24 mouse cellular contexts compared by ENCODE assay signal in genomic region chr9:115551080-115551479, GRCm38 (mm10).
"Had no signal": no experiment of that assay in that cellular context is flagged by ENCODE, and none has a peak within 500 bp of the region (broad histone marks: within the 10 kb centered on the region; RNA-seq: fewer than 3 reads in every experiment).

No protein-coding gene starts in this region.

- H3K9ac ChIP-seq: limb, embryonic 13.5 days; liver, embryonic 12.5 days; liver, embryonic 15.5 days; lung, embryonic 15.5 days; midbrain, embryonic 13.5 days; neural tube, embryonic 13.5 days had no signal

- ATAC-seq: intestine, embryonic 16.5 days; liver, embryonic 12.5 days; midbrain, embryonic 13.5 days; midbrain, embryonic 16.5 days had no signal

- H3K36me3 ChIP-seq: limb, embryonic 10.5 days; limb, embryonic 13.5 days; liver, embryonic 12.5 days; liver, embryonic 15.5 days; lung, embryonic 15.5 days; midbrain, embryonic 10.5 days; midbrain, embryonic 13.5 days; neural tube, embryonic 13.5 days had no signal

- H3K9me3 ChIP-seq: limb, embryonic 10.5 days; limb, embryonic 13.5 days; liver, embryonic 12.5 days; liver, embryonic 15.5 days; lung, embryonic 15.5 days; midbrain, embryonic 10.5 days; midbrain, embryonic 13.5 days; neural tube, embryonic 13.5 days had no signal

- DNase-seq: kidney, adult 2 months; kidney, postnatal 25 days; layer of hippocampus, adult 9-11 months; liver; lung, adult 18-20 months; lung, postnatal 10 days; lung, postnatal 36 days; retina, postnatal 1 day; right cerebral cortex, postnatal 25 days; spleen, adult 18-20 months; thymus, postnatal 36 days had no signal

- H3K4me2 ChIP-seq: limb, embryonic 13.5 days; liver, embryonic 12.5 days; liver, embryonic 15.5 days; lung, embryonic 15.5 days; midbrain, embryonic 13.5 days; neural tube, embryonic 13.5 days had no signal

- H3K27me3 ChIP-seq: limb, embryonic 13.5 days; liver, embryonic 12.5 days; liver, embryonic 15.5 days; lung, embryonic 15.5 days; midbrain, embryonic 13.5 days; neural tube, embryonic 13.5 days had no signal

- H3K4me3 ChIP-seq: layer of hippocampus, adult 2 months; limb, embryonic 10.5 days; limb, embryonic 13.5 days; liver, embryonic 12.5 days; liver, embryonic 15.5 days; lung, embryonic 15.5 days; midbrain, embryonic 10.5 days; midbrain, embryonic 13.5 days; myocyte; neural tube, embryonic 13.5 days had no signal

- H3K27ac ChIP-seq: kidney, postnatal 0 days; layer of hippocampus, adult 2 months; limb, embryonic 10.5 days; limb, embryonic 13.5 days; liver, embryonic 12.5 days; liver, embryonic 15.5 days; lung, embryonic 15.5 days; midbrain, embryonic 10.5 days; midbrain, embryonic 13.5 days; neural tube, embryonic 13.5 days had no signal
